Mouse (Mus musculus): ENCODE data around the gene Myzap. TPM values are rescaled to one million over a fixed set of nuclear protein-coding genes. Genes with fewer than 3 reads are reported as not detected.
A peak's percentile ranks its signal among the peaks of the same experiment; 100 is the strongest.
"Not testable (repeated sequence)": the region's sequence is repeated elsewhere in the genome, so short reads cannot be mapped to it uniquely, and the experiment has no call there.

Myzap gene
- polyA plus RNA-seq, 1 experiment from 2014 or later, result 2.6 TPM

- H3K4me2 ChIP-seq (ENCODE audit: low read length), result no peak overlapping the region
- no peaks in the 10 kb centered on the region for H3K27me3 ChIP-seq (replicated peaks; ENCODE audit: control insufficient read depth, insufficient read depth, low read length)
- H3K36me3 ChIP-seq (ENCODE audit: control insufficient read depth, insufficient read depth, low read length), result no peaks in the 10 kb centered on the region
- H3K4me1 ChIP-seq (ENCODE audit: control insufficient read depth, insufficient read depth, low read length), result no peaks in the 10 kb centered on the region
- DNase-seq (ENCODE audit: low spot score), result peak; percentile 59
- WGBS, result 52% methylated on average over 10 of the region's 10 CpGs
- H3K9me3 ChIP-seq (replicated peaks; ENCODE audit: control insufficient read depth, low read length), result no peaks in the 10 kb centered on the region
- H3K4me3 ChIP-seq (ENCODE audit: low read depth, low read length), result no peak overlapping the region
- H3K9ac ChIP-seq (ENCODE audit: low read length), result no peak overlapping the region
- H3K27ac ChIP-seq (ENCODE audit: low read depth, low read length), result no peak overlapping the region
- no peak for ATAC-seq
These were observed 32.8 kb upstream of the Myzap start for GRCm38 (mm10) chr9:71624793-71625495.

- DNase-seq (ENCODE audit: low spot score) (peak; percentile 71), ATAC-seq (no peak; the same call in 1 of the 2 replicates)
- Histone ChIP-seq H3K27ac (ENCODE audit: low read depth, low read length) (no peak overlapping the region), H3K4me1 (ENCODE audit: control insufficient read depth, insufficient read depth, low read length) (no peaks in the 10 kb centered on the region), H3K4me2 (ENCODE audit: low read length) (no peak overlapping the region), H3K9ac (ENCODE audit: low read length) (no peak overlapping the region), H3K27me3 (replicated peaks; ENCODE audit: control insufficient read depth, insufficient read depth, low read length) (no peaks in the 10 kb centered on the region), H3K4me3 (ENCODE audit: low read depth, low read length) (no peak overlapping the region), H3K9me3 (replicated peaks; ENCODE audit: control insufficient read depth, low read length) (no peaks in the 10 kb centered on the region), H3K36me3 (ENCODE audit: control insufficient read depth, insufficient read depth, low read length) (no peaks in the 10 kb centered on the region)
- 38% methylated on average over 4 of the region's 4 CpGs for WGBS
These were observed 31.9 kb upstream of the Myzap start for GRCm38 (mm10) chr9:71623871-71624569.

GRCm38 (mm10) chr9:71622593-71622992, 30.4 kb upstream of the Myzap start:
- no peak overlapping the region for H3K9ac ChIP-seq (ENCODE audit: low read length)
- H3K9me3 ChIP-seq (replicated peaks; ENCODE audit: control insufficient read depth, low read length), result no peaks in the 10 kb centered on the region
- no peak overlapping the region for H3K27ac ChIP-seq (ENCODE audit: low read depth, low read length)
- no peaks in the 10 kb centered on the region for H3K4me1 ChIP-seq (ENCODE audit: control insufficient read depth, insufficient read depth, low read length)
- H3K4me2 ChIP-seq (ENCODE audit: low read length), result no peak overlapping the region
- DNase-seq (ENCODE audit: low spot score) (no peak), ATAC-seq (no peak)
- no peaks in the 10 kb centered on the region for H3K36me3 ChIP-seq (ENCODE audit: control insufficient read depth, insufficient read depth, low read length)
- H3K4me3 ChIP-seq (ENCODE audit: low read depth, low read length), result no peak overlapping the region
- H3K27me3 ChIP-seq (replicated peaks; ENCODE audit: control insufficient read depth, insufficient read depth, low read length), result no peaks in the 10 kb centered on the region
- 77% methylated on average over 3 of the region's 3 CpGs for WGBS

- no peaks in the 10 kb centered on the region for H3K9me3 ChIP-seq (replicated peaks; ENCODE audit: control insufficient read depth, low read length)
These were observed 29.8 kb upstream of the Myzap start for GRCm38 (mm10) chr9:71621968-71622367.

GRCm38 (mm10) chr9:71620116-71620515, 28.0 kb upstream of the Myzap start:
- H3K4me1 ChIP-seq (ENCODE audit: control insufficient read depth, insufficient read depth, low read length); H3K9ac ChIP-seq (ENCODE audit: low read length); H3K9me3 ChIP-seq (replicated peaks; ENCODE audit: control insufficient read depth, low read length); H3K36me3 ChIP-seq (ENCODE audit: control insufficient read depth, insufficient read depth, low read length); DNase-seq (ENCODE audit: low spot score); H3K27ac ChIP-seq (ENCODE audit: low read depth, low read length); H3K4me2 ChIP-seq (ENCODE audit: low read length); ATAC-seq; H3K4me3 ChIP-seq (ENCODE audit: low read depth, low read length); H3K27me3 ChIP-seq (replicated peaks; ENCODE audit: control insufficient read depth, insufficient read depth, low read length): not testable (repeated sequence)
- WGBS, result 78% methylated on average over 5 of the region's 5 CpGs

More at GRCm38 (mm10) chr9:71621968-71622367, 29.8 kb upstream of the Myzap start:
- H3K9ac ChIP-seq (ENCODE audit: low read length), result no peak overlapping the region
- no peak overlapping the region for H3K4me3 ChIP-seq (ENCODE audit: low read depth, low read length)
- no peaks in the 10 kb centered on the region for H3K4me1 ChIP-seq (ENCODE audit: control insufficient read depth, insufficient read depth, low read length)
- DNase-seq (ENCODE audit: low spot score) (no peak), ATAC-seq (no peak)
- no peaks in the 10 kb centered on the region for H3K27me3 ChIP-seq (replicated peaks; ENCODE audit: control insufficient read depth, insufficient read depth, low read length)
- H3K27ac ChIP-seq (ENCODE audit: low read depth, low read length), result no peak overlapping the region
- H3K36me3 ChIP-seq (ENCODE audit: control insufficient read depth, insufficient read depth, low read length), result no peaks in the 10 kb centered on the region
- no peak overlapping the region for H3K4me2 ChIP-seq (ENCODE audit: low read length)
- 89% methylated on average over 4 of the region's 4 CpGs for WGBS

GRCm38 (mm10) chr9:71617363-71617762, 25.2 kb upstream of the Myzap start:
- Histone ChIP-seq H3K27me3 (replicated peaks; ENCODE audit: control insufficient read depth, insufficient read depth, low read length) (no peaks in the 10 kb centered on the region), H3K9me3 (replicated peaks; ENCODE audit: control insufficient read depth, low read length) (no peaks in the 10 kb centered on the region), H3K4me2 (ENCODE audit: low read length) (no peak overlapping the region), H3K27ac (ENCODE audit: low read depth, low read length) (no peak overlapping the region), H3K4me3 (ENCODE audit: low read depth, low read length) (no peak overlapping the region), H3K4me1 (ENCODE audit: control insufficient read depth, insufficient read depth, low read length) (no peaks in the 10 kb centered on the region), H3K9ac (ENCODE audit: low read length) (no peak overlapping the region), H3K36me3 (ENCODE audit: control insufficient read depth, insufficient read depth, low read length) (no peaks in the 10 kb centered on the region)
- WGBS, result 62% methylated on average over 8 of the region's 8 CpGs
- DNase-seq (ENCODE audit: low spot score) (no peak), ATAC-seq (no peak)

GRCm38 (mm10) chr9:71616185-71616584, 24.0 kb upstream of the Myzap start:
- Histone ChIP-seq H3K27me3 (replicated peaks; ENCODE audit: control insufficient read depth, insufficient read depth, low read length) (no peaks in the 10 kb centered on the region), H3K4me1 (ENCODE audit: control insufficient read depth, insufficient read depth, low read length) (no peaks in the 10 kb centered on the region), H3K4me2 (ENCODE audit: low read length) (no peak overlapping the region), H3K4me3 (ENCODE audit: low read depth, low read length) (no peak overlapping the region), H3K27ac (ENCODE audit: low read depth, low read length) (no peak overlapping the region), H3K36me3 (ENCODE audit: control insufficient read depth, insufficient read depth, low read length) (no peaks in the 10 kb centered on the region), H3K9me3 (replicated peaks; ENCODE audit: control insufficient read depth, low read length) (no peaks in the 10 kb centered on the region), H3K9ac (ENCODE audit: low read length) (no peak overlapping the region)
- DNase-seq (ENCODE audit: low spot score) (peak; percentile 87), ATAC-seq (no peak; the same call in 1 of the 2 replicates)
- WGBS, result 1% methylated on average over 3 of the region's 3 CpGs

- ATAC-seq, result no peak
- no peak for DNase-seq (ENCODE audit: low spot score)
- no peaks in the 10 kb centered on the region for H3K36me3 ChIP-seq (ENCODE audit: control insufficient read depth, insufficient read depth, low read length)
- 29% methylated on average over 2 of the region's 2 CpGs for WGBS
- H3K4me2 ChIP-seq (ENCODE audit: low read length), result no peak overlapping the region
- no peak overlapping the region for H3K4me3 ChIP-seq (ENCODE audit: low read depth, low read length)
- no peaks in the 10 kb centered on the region for H3K27me3 ChIP-seq (replicated peaks; ENCODE audit: control insufficient read depth, insufficient read depth, low read length)
- H3K9me3 ChIP-seq (replicated peaks; ENCODE audit: control insufficient read depth, low read length), result no peaks in the 10 kb centered on the region
- no peaks in the 10 kb centered on the region for H3K4me1 ChIP-seq (ENCODE audit: control insufficient read depth, insufficient read depth, low read length)
- no peak overlapping the region for H3K9ac ChIP-seq (ENCODE audit: low read length)
- no peak overlapping the region for H3K27ac ChIP-seq (ENCODE audit: low read depth, low read length)
These were observed 22.5 kb upstream of the Myzap start for GRCm38 (mm10) chr9:71614643-71615042.

GRCm38 (mm10) chr9:71612981-71613380, 20.8 kb upstream of the Myzap start:
- peak; percentile 37 for DNase-seq (ENCODE audit: low spot score)
- H3K9ac ChIP-seq (ENCODE audit: low read length), result no peak overlapping the region
- no peaks in the 10 kb centered on the region for H3K4me1 ChIP-seq (ENCODE audit: control insufficient read depth, insufficient read depth, low read length)
- H3K27ac ChIP-seq (ENCODE audit: low read depth, low read length), result no peak overlapping the region
- no peaks in the 10 kb centered on the region for H3K36me3 ChIP-seq (ENCODE audit: control insufficient read depth, insufficient read depth, low read length)
- no peak overlapping the region for H3K4me2 ChIP-seq (ENCODE audit: low read length)
- H3K9me3 ChIP-seq (replicated peaks; ENCODE audit: control insufficient read depth, low read length), result no peaks in the 10 kb centered on the region
- 88% methylated on average over 6 of the region's 6 CpGs for WGBS
- H3K27me3 ChIP-seq (replicated peaks; ENCODE audit: control insufficient read depth, insufficient read depth, low read length), result no peaks in the 10 kb centered on the region
- H3K4me3 ChIP-seq (ENCODE audit: low read depth, low read length), result no peak overlapping the region
- ATAC-seq, result no peak

Data from forebrain, embryonic 14.5 days (tissue).